1 mouse cellular context compared by ENCODE assay signal in the genomic region with DNA sequence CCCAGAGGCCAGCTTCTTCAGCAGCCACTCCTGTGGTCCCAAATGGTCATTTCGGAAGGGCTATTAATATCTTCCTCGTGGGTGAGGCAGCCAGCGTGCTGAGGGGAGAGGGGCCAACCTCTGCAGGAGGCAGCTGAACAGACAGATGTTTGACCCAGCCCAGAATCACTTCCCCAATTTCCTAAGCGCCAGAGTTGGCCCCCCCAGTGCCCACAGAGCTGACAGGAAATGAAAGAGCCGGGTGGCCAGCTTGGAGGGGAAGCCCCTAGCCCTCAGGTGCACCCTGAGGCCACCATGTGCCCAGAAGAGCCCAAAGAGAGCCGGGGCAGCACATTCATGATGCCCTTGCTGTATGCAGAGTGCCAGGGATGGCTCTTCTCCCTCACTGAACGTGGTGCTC.
TF ChIP-seq lines count a peak whose summit lies in the region.

No protein-coding gene starts in this region.

TF ChIP-seq in CH12.LX, 34 proteins besides CTCF, POLR2A, EP300 and RAD21 (continued from another document):
- TF ChIP-seq HCFC1 (IDR thresholded peaks at IDR 0.05; ENCODE audit: low read depth, low read length) (peak; percentile 53), POLR2AphosphoS2 (IDR thresholded peaks at IDR 0.05; ENCODE audit: low read depth, low read length) (peak; percentile 66), CHD2 (IDR thresholded peaks at IDR 0.05; ENCODE audit: low read length) (peak; percentile 97), MXI1 (IDR thresholded peaks at IDR 0.05; ENCODE audit: low read depth, low read length) (peak; percentile 90), MAX (IDR thresholded peaks at IDR 0.05; ENCODE audit: low read length) (peak; percentile 95), ELF1 (IDR thresholded peaks at IDR 0.05; ENCODE audit: low read depth, low read length) (peak; percentile 62; the same call in 1 of the 2 replicates), MAZ (IDR thresholded peaks at IDR 0.05; ENCODE audit: low read depth, low read length) (peak; percentile 100), TCF12 (IDR thresholded peaks at IDR 0.05; ENCODE audit: low read depth, low read length) (peak; percentile 100), NELFE (IDR thresholded peaks at IDR 0.05; ENCODE audit: low read depth, low read length) (0 out of 2 replicates have a peak, but pooled peaks have one; percentile 43), ETS1 (conservative IDR thresholded peaks at IDR 0.05; ENCODE audit: low read depth, low read length) (peak; percentile 96), ZKSCAN1 (IDR thresholded peaks at IDR 0.05; ENCODE audit: borderline replicate concordance, low read depth, low read length) (no peak; the same call in 1 of the 2 replicates), BHLHE40 (IDR thresholded peaks at IDR 0.05; ENCODE audit: low read depth, low read length) (peak; percentile 98), IRF4 (IDR thresholded peaks at IDR 0.05; ENCODE audit: low read depth, low read length) (peak; percentile 99), JUN (IDR thresholded peaks at IDR 0.05; ENCODE audit: insufficient read depth, low read depth, low read length) (peak; percentile 40; the same call in 1 of the 2 replicates), USF1 (IDR thresholded peaks at IDR 0.05; ENCODE audit: low read depth, low read length) (no peak), ZC3H11A (IDR thresholded peaks at IDR 0.05; ENCODE audit: low read depth, low read length) (no peak), RCOR1 (conservative IDR thresholded peaks at IDR 0.05; ENCODE audit: low read depth, low read length) (peak; percentile 100), PAX5 (IDR thresholded peaks at IDR 0.05; ENCODE audit: low read length) (no peak), KAT2A (IDR thresholded peaks at IDR 0.05; ENCODE audit: insufficient replicate concordance, low read length) (peak; percentile 66; the same call in 1 of the 2 replicates), SMC3 (IDR thresholded peaks at IDR 0.05; ENCODE audit: low read depth, low read length) (peak; percentile 18; the same call in 1 of the 2 replicates), UBTF (IDR thresholded peaks at IDR 0.05; ENCODE audit: low read depth, low read length) (peak; percentile 72; the same call in 1 of the 2 replicates), NRF1 (IDR thresholded peaks at IDR 0.05; ENCODE audit: low read depth, low read length) (peak; percentile 56), JUND (conservative IDR thresholded peaks at IDR 0.05; ENCODE audit: low read depth, low read length) (0 out of 2 replicates have a peak, but pooled peaks have one; percentile 13), ZNF384 (IDR thresholded peaks at IDR 0.05; ENCODE audit: low read depth, low read length) (peak; percentile 85), E2F4 (IDR thresholded peaks at IDR 0.05; ENCODE audit: insufficient replicate concordance, low read depth, low read length) (0 out of 2 replicates have a peak, but pooled peaks have one; percentile 53), MEF2A (IDR thresholded peaks at IDR 0.05; ENCODE audit: borderline replicate concordance, low read depth, low read length) (peak; percentile 99), MAFK (IDR thresholded peaks at IDR 0.05; ENCODE audit: insufficient replicate concordance, low read length) (peak; percentile 86), ZMIZ1 (IDR thresholded peaks at IDR 0.05; ENCODE audit: low read depth, low read length) (peak; percentile 94), SIN3A (IDR thresholded peaks at IDR 0.05; ENCODE audit: low read length) (peak; percentile 96; the same call in 1 of the 2 replicates), TBP (conservative IDR thresholded peaks at IDR 0.05; ENCODE audit: low read depth, low read length) (peak; percentile 55; the same call in 1 of the 2 replicates), MYC (IDR thresholded peaks at IDR 0.05; ENCODE audit: low read depth, low read length) (peak; percentile 96), GABPA (IDR thresholded peaks at IDR 0.05; ENCODE audit: insufficient replicate concordance, low read depth, low read length) (no peak), CHD1 (IDR thresholded peaks at IDR 0.05; ENCODE audit: low read depth, low read length) (no peak; the same call in 1 of the 2 replicates)
TF ChIP-seq in CH12.LX: peak in this region for 27.
